Mouse (Mus musculus): ENCODE data around the gene E430018J23Rik.
"Not testable (repeated sequence)": the region's sequence is repeated elsewhere in the genome, so short reads cannot be mapped to it uniquely, and the experiment has no call there.

DNA sequence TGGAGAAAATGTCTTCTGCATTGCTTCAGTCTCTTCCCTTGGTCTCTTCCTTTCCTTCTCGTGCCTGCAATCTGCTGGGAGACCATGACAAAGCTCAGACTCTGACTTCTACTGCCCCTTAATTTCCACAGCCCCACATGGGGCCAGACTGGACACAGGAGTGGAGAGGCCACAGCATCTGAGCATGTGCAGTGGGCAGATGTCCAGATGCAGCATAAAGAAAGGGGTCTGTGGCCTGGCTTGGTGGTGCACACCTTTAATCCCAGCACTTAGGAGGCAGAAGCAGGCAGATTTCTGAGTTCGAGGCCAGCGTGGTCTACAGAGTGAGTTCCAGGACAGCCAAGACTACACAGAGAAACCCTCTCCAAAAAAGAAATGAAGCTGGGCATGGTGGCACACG lies 7.9 kb downstream of the E430018J23Rik start:
- not testable (repeated sequence) for TF ChIP-seq CTCF (IDR thresholded peaks at IDR 0.05; ENCODE audit: insufficient read depth, low read length); POLR2A (IDR thresholded peaks at IDR 0.05; ENCODE audit: borderline replicate concordance, extremely low read depth, low read depth, low read length)
